Mouse (Mus musculus): ENCODE measurements around the gene Plxdc1. TPM values are rescaled to one million over a fixed set of nuclear protein-coding genes. Genes with fewer than 3 reads are reported as not detected.

Gene Plxdc1
- polyA plus RNA-seq, 1 experiment, result 3.3 TPM

- Histone ChIP-seq H3K27me3 (ENCODE audit: control insufficient read depth, insufficient read depth, low read length, poor library complexity, severe bottlenecking) (no peaks in the 10 kb centered on the region), H3K4me3 (ENCODE audit: low read depth, low read length) (no peak overlapping the region), H3K36me3 (ENCODE audit: control insufficient read depth, insufficient read depth, low read length, poor library complexity, severe bottlenecking) (no peaks in the 10 kb centered on the region), H3K9me3 (replicated peaks; ENCODE audit: control insufficient read depth, insufficient read depth, low read length, poor library complexity, severe bottlenecking) (peaks cover 4% of the 10 kb centered on the region; the same call in 1 of the 2 replicates), H3K27ac (ENCODE audit: insufficient read depth, low read length) (no peak overlapping the region), H3K4me1 (ENCODE audit: control insufficient read depth, insufficient read depth, low read length) (no peaks in the 10 kb centered on the region), H3K9ac (ENCODE audit: low read depth, poor library complexity, severe bottlenecking) (no peak overlapping the region)
- TF ChIP-seq CTCF (IDR thresholded peaks at IDR 0.05; ENCODE audit: low read depth, low read length) (no peak), POLR2A (IDR thresholded peaks at IDR 0.05; ENCODE audit: insufficient read depth, low read length) (no peak), EP300 (IDR thresholded peaks at IDR 0.05; ENCODE audit: insufficient read depth, low read depth, low read length) (no peak)
These were observed 89.6 kb downstream of the Plxdc1 start for GRCm38 (mm10) chr11:97896655-97897054.

- Histone ChIP-seq H3K36me3 (ENCODE audit: control insufficient read depth, insufficient read depth, low read length, poor library complexity, severe bottlenecking) (no peaks in the 10 kb centered on the region), H3K9ac (ENCODE audit: low read depth, poor library complexity, severe bottlenecking) (no peak overlapping the region), H3K27ac (ENCODE audit: insufficient read depth, low read length) (no peak overlapping the region), H3K4me3 (ENCODE audit: low read depth, low read length) (no peak overlapping the region), H3K9me3 (replicated peaks; ENCODE audit: control insufficient read depth, insufficient read depth, low read length, poor library complexity, severe bottlenecking) (peaks cover 4% of the 10 kb centered on the region; the same call in 1 of the 2 replicates), H3K4me1 (ENCODE audit: control insufficient read depth, insufficient read depth, low read length) (no peaks in the 10 kb centered on the region), H3K27me3 (ENCODE audit: control insufficient read depth, insufficient read depth, low read length, poor library complexity, severe bottlenecking) (no peaks in the 10 kb centered on the region)
- TF ChIP-seq POLR2A (IDR thresholded peaks at IDR 0.05; ENCODE audit: insufficient read depth, low read length) (no peak), CTCF (IDR thresholded peaks at IDR 0.05; ENCODE audit: low read depth, low read length) (no peak), EP300 (IDR thresholded peaks at IDR 0.05; ENCODE audit: insufficient read depth, low read depth, low read length) (no peak)
These were observed 94.4 kb downstream of the Plxdc1 start for GRCm38 (mm10) chr11:97891821-97892220.

- peak overlapping the region; percentile 91 for H3K9ac ChIP-seq (ENCODE audit: low read depth, poor library complexity, severe bottlenecking)
These were observed 100.8 kb downstream of the Plxdc1 start for GRCm38 (mm10) chr11:97885296-97885915.

GRCm38 (mm10) chr11:97884601-97885185 lies 101.6 kb downstream of the Plxdc1 start:
- H3K36me3 ChIP-seq (ENCODE audit: control insufficient read depth, insufficient read depth, low read length, poor library complexity, severe bottlenecking), result no peaks in the 10 kb centered on the region
- no peaks in the 10 kb centered on the region for H3K4me1 ChIP-seq (ENCODE audit: control insufficient read depth, insufficient read depth, low read length)
- no peaks in the 10 kb centered on the region for H3K9me3 ChIP-seq (replicated peaks; ENCODE audit: control insufficient read depth, insufficient read depth, low read length, poor library complexity, severe bottlenecking)
- H3K9ac ChIP-seq (ENCODE audit: low read depth, poor library complexity, severe bottlenecking), result peak overlapping the region; percentile 91
- H3K4me3 ChIP-seq (ENCODE audit: low read depth, low read length), result peak overlapping the region; percentile 91
- peak overlapping the region; percentile 85 for H3K27ac ChIP-seq (ENCODE audit: insufficient read depth, low read length)
- no peaks in the 10 kb centered on the region for H3K27me3 ChIP-seq (ENCODE audit: control insufficient read depth, insufficient read depth, low read length, poor library complexity, severe bottlenecking)
- TF ChIP-seq CTCF (IDR thresholded peaks at IDR 0.05; ENCODE audit: low read depth, low read length), result no peak
- TF ChIP-seq EP300 (IDR thresholded peaks at IDR 0.05; ENCODE audit: insufficient read depth, low read depth, low read length), result no peak
- TF ChIP-seq POLR2A (IDR thresholded peaks at IDR 0.05; ENCODE audit: insufficient read depth, low read length), result no peak

More at GRCm38 (mm10) chr11:97885296-97885915, 100.8 kb downstream of the Plxdc1 start:
- Histone ChIP-seq H3K36me3 (ENCODE audit: control insufficient read depth, insufficient read depth, low read length, poor library complexity, severe bottlenecking) (no peaks in the 10 kb centered on the region), H3K4me1 (ENCODE audit: control insufficient read depth, insufficient read depth, low read length) (no peaks in the 10 kb centered on the region), H3K27me3 (ENCODE audit: control insufficient read depth, insufficient read depth, low read length, poor library complexity, severe bottlenecking) (no peaks in the 10 kb centered on the region), H3K9me3 (replicated peaks; ENCODE audit: control insufficient read depth, insufficient read depth, low read length, poor library complexity, severe bottlenecking) (no peaks in the 10 kb centered on the region), H3K4me3 (ENCODE audit: low read depth, low read length) (peak overlapping the region; percentile 91), H3K27ac (ENCODE audit: insufficient read depth, low read length) (peak overlapping the region; percentile 85)
- TF ChIP-seq EP300 (IDR thresholded peaks at IDR 0.05; ENCODE audit: insufficient read depth, low read depth, low read length) (no peak), POLR2A (IDR thresholded peaks at IDR 0.05; ENCODE audit: insufficient read depth, low read length) (no peak), CTCF (IDR thresholded peaks at IDR 0.05; ENCODE audit: low read depth, low read length) (no peak)

- Histone ChIP-seq H3K4me1 (ENCODE audit: control insufficient read depth, insufficient read depth, low read length) (no peaks in the 10 kb centered on the region), H3K4me3 (ENCODE audit: low read depth, low read length) (peak within 1 kb of the TSS; percentile 95), H3K27me3 (ENCODE audit: control insufficient read depth, insufficient read depth, low read length, poor library complexity, severe bottlenecking) (no peaks in the 10 kb centered on the region), H3K27ac (ENCODE audit: insufficient read depth, low read length) (peak within 1 kb of the TSS; percentile 97), H3K9me3 (replicated peaks; ENCODE audit: control insufficient read depth, insufficient read depth, low read length, poor library complexity, severe bottlenecking) (no peaks in the 10 kb centered on the region), H3K36me3 (ENCODE audit: control insufficient read depth, insufficient read depth, low read length, poor library complexity, severe bottlenecking) (no peaks in the 10 kb centered on the region), H3K9ac (ENCODE audit: low read depth, poor library complexity, severe bottlenecking) (peak within 1 kb of the TSS; percentile 91)
- TF ChIP-seq POLR2A (IDR thresholded peaks at IDR 0.05; ENCODE audit: insufficient read depth, low read length), result peak; percentile 68
- TF ChIP-seq CTCF (IDR thresholded peaks at IDR 0.05; ENCODE audit: low read depth, low read length), result peak; percentile 35
- no peak for TF ChIP-seq EP300 (IDR thresholded peaks at IDR 0.05; ENCODE audit: insufficient read depth, low read depth, low read length)
These were observed 102.2 kb downstream of the Plxdc1 start, which contains the start of gene Fbxo47 for GRCm38 (mm10) chr11:97883918-97884600. Gene Fbxo47 (minus strand): TSS chr11:97884154.
